Mouse (Mus musculus): Measurements from ENCODE around the gene Gm35549.
"Not testable (repeated sequence)": the region's sequence is repeated elsewhere in the genome, so short reads cannot be mapped to it uniquely, and the experiment has no call there.

Gene Gm35549

GRCm38 (mm10) chr9:122843760-122844159, at the start of gene Gm35549:
Gene Gm35549, minus strand, starts transcription at chr9:122844035.
- no peak for DNase-seq

GRCm38 (mm10) chr9:122886372-122887179, 42.7 kb upstream of the Gm35549 start:
- peak; percentile 76 to 82 for DNase-seq

GRCm38 (mm10) chr9:122885385-122885784, 41.5 kb upstream of the Gm35549 start, which contains the start of gene Zkscan7:
Gene Zkscan7, plus strand, starts transcription at chr9:122885685.
- no peak for DNase-seq

- no peak for DNase-seq
These were observed 31.3 kb upstream of the Gm35549 start for GRCm38 (mm10) chr9:122875145-122875544.

GRCm38 (mm10) chr9:122874653-122875052, 30.8 kb upstream of the Gm35549 start:
- DNase-seq = no peak

- no peak for DNase-seq
These were observed 28.8 kb upstream of the Gm35549 start for GRCm38 (mm10) chr9:122872595-122872994.

- DNase-seq = no peak
These were observed 22.4 kb upstream of the Gm35549 start for GRCm38 (mm10) chr9:122866192-122866591.

- DNase-seq = peak; percentile 85
These were observed 21.9 kb upstream of the Gm35549 start, which contains the start of gene Zfp445 for GRCm38 (mm10) chr9:122865697-122866166. Gene Zfp445, minus strand, starts transcription at chr9:122866006.

GRCm38 (mm10) chr9:122864848-122865247, 21.0 kb upstream of the Gm35549 start:
- DNase-seq = no peak

GRCm38 (mm10) chr9:122863731-122864130, 19.9 kb upstream of the Gm35549 start:
- no peak for DNase-seq

- DNase-seq = no peak
These were observed 16.9 kb upstream of the Gm35549 start for GRCm38 (mm10) chr9:122860752-122861151.

GRCm38 (mm10) chr9:122856716-122857115, 12.9 kb upstream of the Gm35549 start:
- DNase-seq = no peak

GRCm38 (mm10) chr9:122855617-122856016, 11.8 kb upstream of the Gm35549 start:
- no peak for DNase-seq

- not testable (repeated sequence) for DNase-seq
These were observed 11.3 kb upstream of the Gm35549 start for GRCm38 (mm10) chr9:122855141-122855540.

GRCm38 (mm10) chr9:122854526-122854925, 10.7 kb upstream of the Gm35549 start:
- DNase-seq = no peak

- DNase-seq = not testable (repeated sequence)
These were observed 4.0 kb upstream of the Gm35549 start for GRCm38 (mm10) chr9:122847811-122848311.

- peak; percentile 45 to 57 for DNase-seq
These were observed 2.3 kb upstream of the Gm35549 start for GRCm38 (mm10) chr9:122846156-122846555.

- DNase-seq = no peak
These were observed 1.8 kb upstream of the Gm35549 start for GRCm38 (mm10) chr9:122845621-122846020.

- DNase-seq = peak; percentile 24 to 39
These were observed 6.2 kb downstream of the Gm35549 start for GRCm38 (mm10) chr9:122837680-122838079.

GRCm38 (mm10) chr9:122837216-122837615, 6.6 kb downstream of the Gm35549 start:
- no peak for DNase-seq

GRCm38 (mm10) chr9:122836790-122837189, 7.0 kb downstream of the Gm35549 start:
- peak; percentile 63 to 77 for DNase-seq

- no peak for DNase-seq
These were observed 7.7 kb downstream of the Gm35549 start for GRCm38 (mm10) chr9:122836126-122836525.

- DNase-seq = no peak
These were observed 13.9 kb downstream of the Gm35549 start for GRCm38 (mm10) chr9:122829826-122830380.

- DNase-seq = no peak
These were observed 17.1 kb downstream of the Gm35549 start for GRCm38 (mm10) chr9:122826743-122827142.

Data from cerebellum, postnatal 25 days (tissue).